Mouse (Mus musculus) stomach, embryonic 16.5 days (tissue): ENCODE results near the gene Eef2. TPM values are rescaled to one million over a fixed set of nuclear protein-coding genes. Genes with fewer than 3 reads are reported as not detected.

Experiments used
- ATAC-seq: fragments of 200-750 bp; cut with Nextera tagmentation; 2 replicates; pipeline ENCODE4 v1.8.0; 2017; ENCODE audit warnings: moderate number of reproducible peaks, moderate TSS enrichment; ENCODE audit not compliant: insufficient read depth, low FRiP score
- H3K27ac ChIP-seq: fragments of 300-500 bp; sonication (generic); 2 replicates; pipeline ENCODE4 v1.5.1; 2014; ENCODE audit warnings: low read length
- H3K27me3 ChIP-seq: fragments of 300-500 bp; sonication (generic); 2 replicates; pipeline ENCODE4 v1.6.1; 2014; ENCODE audit warnings: low read length, control low read depth, mixed read lengths; ENCODE audit not compliant: control insufficient read depth, insufficient read depth
- H3K36me3 ChIP-seq: fragments of 300-500 bp; sonication (generic); 2 replicates; pipeline ENCODE4 v1.6.1; 2014; ENCODE audit warnings: low read length; ENCODE audit not compliant: control insufficient read depth, insufficient read depth
- H3K4me1 ChIP-seq: fragments of 300-500 bp; sonication (generic); 2 replicates; pipeline ENCODE4 v1.6.1; 2014; ENCODE audit warnings: low read length, control low read depth, mixed read lengths; ENCODE audit not compliant: control insufficient read depth, insufficient read depth
- H3K4me2 ChIP-seq: fragments of 300-500 bp; sonication (generic); 2 replicates; pipeline ENCODE4 v1.6.1; 2014; ENCODE audit warnings: low read depth, low read length, mixed read lengths
- H3K4me3 ChIP-seq: fragments of 300-500 bp; sonication (generic); replicated peaks from 2 replicates; pipeline ENCODE4 v1.5.1; 2014; ENCODE audit warnings: mild to moderate bottlenecking, low read length
- H3K9ac ChIP-seq: fragments of 300-500 bp; sonication (generic); 2 replicates; pipeline ENCODE4 v1.6.1; 2014; ENCODE audit warnings: low read length
- H3K9me3 ChIP-seq: fragments of 300-500 bp; sonication (generic); replicated peaks from 2 replicates; pipeline ENCODE4 v1.6.1; 2016; ENCODE audit warnings: low read length, control low read depth; ENCODE audit not compliant: control insufficient read depth
- WGBS: fragments of 180-500 bp; shearing (Covaris S2); extraction: QIAGEN DNeasy Blood & Tissue Kit; methylation state at CpG from one replicate; pipeline ENCODE4 v1.1.7; 2014; 5-methylcytosine and 5-hydroxymethylcytosine counted together
- polyA plus RNA-seq: library from polyadenylated mRNA; unstranded; fragments of >200 nt; fragmentation: Nextera tagmentation; extraction: Ambion mirVana; gene quantifications from 2 replicates; pipeline ENCODE4 v1.2.1, GENCODE M21; 2015

The Eef2 gene
- polyA plus RNA-seq, 1 experiment from 2014 or later: 533 TPM

DNA sequence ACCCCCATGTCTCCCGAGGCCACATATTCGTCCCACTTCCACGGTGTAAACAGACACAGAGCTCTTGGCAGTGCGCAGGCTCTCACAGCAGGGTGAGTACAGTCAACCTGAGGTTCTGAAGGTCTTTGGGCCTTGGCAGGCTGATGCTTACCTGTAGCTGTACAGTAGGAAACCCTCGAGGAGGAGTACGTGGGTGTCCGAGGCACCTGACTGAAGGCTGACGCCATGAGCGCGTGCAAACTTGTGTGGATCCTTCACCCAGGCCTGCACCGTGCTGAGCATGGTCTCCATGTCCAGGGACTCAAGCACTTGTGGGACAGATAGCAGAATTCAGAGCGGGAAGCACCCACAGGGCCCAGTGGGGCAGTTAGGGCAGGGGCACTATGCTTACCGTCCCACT lies 23.7 kb downstream of the Eef2 start:
- Histone ChIP-seq H3K27ac (no peak overlapping the region), H3K4me3 (no peak overlapping the region), H3K4me1 (peaks cover 6% of the 10 kb centered on the region; the same call in 1 of the 2 replicates), H3K27me3 (peaks cover 11% of the 10 kb centered on the region), H3K9ac (no peak overlapping the region), H3K9me3 (no peaks in the 10 kb centered on the region), H3K36me3 (no peaks in the 10 kb centered on the region), H3K4me2 (no peak overlapping the region)
- no peak for ATAC-seq
- WGBS: 82% methylated on average over 13 of the region's 13 CpGs

DNA sequence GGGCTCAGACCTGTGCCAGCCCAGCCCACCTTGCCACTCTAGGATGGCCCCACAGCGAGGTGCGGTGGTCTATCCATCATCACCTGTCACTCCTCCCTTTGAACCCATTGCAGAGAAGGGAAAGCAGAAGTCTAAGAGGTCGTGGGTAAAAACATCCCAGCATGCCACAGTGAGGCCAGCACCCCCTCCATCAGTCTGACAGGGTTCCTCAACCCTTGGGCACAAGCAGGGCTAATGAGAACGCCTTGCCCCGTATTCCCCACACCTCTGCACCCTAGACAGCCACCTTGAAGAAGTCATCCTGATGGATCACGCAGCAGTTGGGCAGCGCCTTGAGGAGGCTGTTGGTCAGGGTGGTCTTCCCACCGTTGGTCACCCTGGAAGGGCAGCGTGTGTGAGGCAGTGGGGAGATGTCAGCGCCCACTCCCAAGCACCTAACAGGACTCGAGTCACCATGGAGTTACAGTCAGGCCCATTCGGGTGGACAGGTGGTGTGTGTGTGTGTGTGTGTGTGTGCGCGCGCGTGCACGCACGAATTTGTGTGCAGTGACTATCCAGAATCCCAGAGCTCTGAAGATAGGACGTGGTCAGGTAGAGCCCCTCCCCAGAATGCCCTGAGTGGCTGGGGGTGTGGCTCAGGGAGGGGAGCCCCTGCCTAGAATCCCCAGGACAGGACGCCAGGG lies 24.3 kb downstream of the Eef2 start:
- H3K4me1 ChIP-seq: peaks cover 6% of the 10 kb centered on the region; the same call in 1 of the 2 replicates
- H3K27me3 ChIP-seq: peaks cover 7% of the 10 kb centered on the region; the same call in 1 of the 2 replicates
- H3K9ac ChIP-seq: no peak overlapping the region
- no peak overlapping the region for H3K27ac ChIP-seq
- H3K36me3 ChIP-seq: no peaks in the 10 kb centered on the region
- no peak for ATAC-seq
- no peak overlapping the region for H3K4me3 ChIP-seq
- no peak overlapping the region for H3K4me2 ChIP-seq
- WGBS: 71% methylated on average over 20 of the region's 20 CpGs
- no peaks in the 10 kb centered on the region for H3K9me3 ChIP-seq

DNA sequence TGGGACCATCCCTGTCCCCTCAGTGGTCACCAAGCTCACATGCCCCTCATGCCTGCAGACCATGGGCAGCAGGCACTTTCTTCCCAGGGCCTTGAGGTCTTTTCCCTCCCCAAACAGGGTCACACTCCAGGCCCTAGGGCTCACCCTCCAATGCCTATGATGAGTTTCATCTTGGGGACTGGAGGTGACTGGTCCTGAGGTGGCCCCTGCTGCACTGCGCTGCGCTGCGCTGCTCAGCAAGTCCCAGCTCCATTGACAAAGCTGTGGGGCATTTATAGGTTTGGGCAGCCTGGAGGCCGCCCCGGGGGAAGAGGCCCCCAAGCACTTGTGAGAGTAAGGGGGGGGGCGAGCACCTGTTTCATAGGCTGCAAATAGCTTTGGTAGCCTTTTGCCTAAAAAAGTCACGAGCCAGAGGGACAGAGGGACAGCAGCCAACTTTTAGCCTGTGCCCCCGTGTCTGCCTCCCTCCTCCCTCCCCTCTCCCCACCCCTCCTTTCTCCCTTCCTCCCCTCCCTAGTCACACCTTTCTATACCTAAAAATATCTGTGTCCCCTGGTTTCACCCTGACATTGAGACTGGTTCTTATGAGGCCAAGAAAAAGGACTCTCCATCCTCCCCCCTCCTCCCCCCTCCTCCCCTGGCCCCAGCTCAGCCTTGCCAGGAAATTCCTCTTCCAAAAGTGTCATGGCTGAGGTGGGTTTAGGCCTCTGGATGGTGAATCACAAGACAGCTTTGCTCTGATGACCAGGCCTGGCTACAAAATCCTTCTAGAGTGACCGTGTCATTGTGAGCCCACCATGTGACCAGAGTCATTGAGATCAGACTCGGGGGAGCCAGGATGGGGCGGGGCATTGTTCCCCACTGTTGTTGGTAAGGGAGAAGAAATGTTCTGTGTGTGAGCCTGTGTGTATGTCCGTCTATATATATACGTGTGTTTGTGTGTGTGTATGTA lies 25.7 kb downstream of the Eef2 start, which contains the start of gene Nmrk2:
TSS of gene Nmrk2 (minus strand) at position 245 of the 952 bp plus-strand sequence.
- Histone ChIP-seq H3K4me2 (no peak within 1 kb of the TSS), H3K9ac (no peak within 1 kb of the TSS), H3K9me3 (no peaks in the 10 kb centered on the region), H3K27me3 (peaks cover 7% of the 10 kb centered on the region; the same call in 1 of the 2 replicates), H3K4me1 (0 out of 2 replicates have a peak, but pooled peaks cover 6% of the 10 kb centered on the region), H3K36me3 (no peaks in the 10 kb centered on the region), H3K4me3 (no peak within 1 kb of the TSS), H3K27ac (no peak within 1 kb of the TSS)
- WGBS: 62% methylated on average over 13 of the region's 13 CpGs
- ATAC-seq: no peak

DNA sequence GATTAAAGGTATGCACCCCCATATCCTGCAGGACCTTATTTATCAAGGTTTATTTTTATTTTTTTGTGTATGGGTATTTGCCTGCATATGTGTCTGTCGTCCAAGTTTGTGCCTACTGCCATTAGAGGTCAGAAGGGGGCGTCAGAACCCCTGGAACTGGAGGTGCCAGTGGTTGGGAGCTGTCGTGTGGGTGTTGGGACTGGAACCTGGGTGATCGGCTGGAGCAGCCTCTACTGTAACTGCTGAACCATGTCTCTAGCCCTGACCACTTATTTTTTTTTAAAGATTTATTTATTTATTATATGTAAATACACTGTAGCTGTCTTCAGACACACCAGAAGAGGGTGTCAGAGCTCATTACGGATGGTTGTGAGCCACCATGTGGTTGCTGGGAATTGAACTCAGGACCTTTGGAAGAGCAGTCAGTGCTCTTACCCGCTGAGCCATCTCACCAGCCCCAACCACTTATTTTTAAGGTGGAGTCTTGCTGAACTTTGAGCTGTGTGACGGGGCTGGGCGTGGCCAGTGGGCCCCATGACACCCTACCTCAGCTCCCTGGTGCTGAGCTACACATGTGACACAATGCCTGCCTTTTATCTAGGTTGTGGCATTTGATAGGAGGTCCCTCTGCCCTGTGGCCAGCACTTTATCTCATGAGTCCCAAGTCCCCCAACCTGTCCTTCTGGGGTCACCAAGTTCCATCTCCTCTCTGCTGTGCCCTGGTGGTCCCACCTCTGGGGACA lies 26.7 kb downstream of the Eef2 start:
- H3K27me3 ChIP-seq: peaks cover 7% of the 10 kb centered on the region; the same call in 1 of the 2 replicates
- 62% methylated on average over 8 of the region's 8 CpGs for WGBS
- H3K4me3 ChIP-seq: no peak overlapping the region
- H3K27ac ChIP-seq: no peak overlapping the region
- H3K9ac ChIP-seq: no peak overlapping the region
- ATAC-seq: peak; percentile 57; the same call in 1 of the 2 replicates
- no peaks in the 10 kb centered on the region for H3K36me3 ChIP-seq
- H3K4me1 ChIP-seq: 0 out of 2 replicates have a peak, but pooled peaks cover 6% of the 10 kb centered on the region
- no peak overlapping the region for H3K4me2 ChIP-seq
- H3K9me3 ChIP-seq: no peaks in the 10 kb centered on the region

DNA sequence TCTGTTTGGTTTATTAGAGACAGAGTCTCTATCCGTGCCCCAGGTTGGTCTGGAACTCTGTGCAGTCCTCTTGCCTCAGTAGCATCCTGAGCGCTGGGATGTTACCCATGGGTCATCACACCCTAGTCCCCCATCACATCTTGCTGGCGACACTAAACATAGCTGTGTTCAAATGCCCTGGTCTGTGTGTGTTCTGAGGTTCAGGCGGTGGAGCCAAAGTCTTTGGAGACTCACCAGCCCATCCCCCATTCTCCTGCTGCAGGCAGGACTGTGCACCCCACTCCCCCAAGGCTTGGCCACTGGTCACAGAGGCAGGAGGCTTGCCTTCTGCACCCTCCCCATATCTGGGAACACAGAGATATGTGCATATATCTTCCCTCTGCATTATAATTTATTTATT lies 27.7 kb downstream of the Eef2 start:
- peaks cover 2% of the 10 kb centered on the region; the same call in 1 of the 2 replicates for H3K27me3 ChIP-seq
- H3K4me3 ChIP-seq: no peak overlapping the region
- H3K4me2 ChIP-seq: no peak overlapping the region
- H3K9me3 ChIP-seq: no peaks in the 10 kb centered on the region
- H3K4me1 ChIP-seq: 0 out of 2 replicates have a peak, but pooled peaks cover 6% of the 10 kb centered on the region
- ATAC-seq: no peak
- WGBS: 66% methylated on average over 4 of the region's 4 CpGs
- H3K27ac ChIP-seq: no peak overlapping the region
- H3K9ac ChIP-seq: no peak overlapping the region
- H3K36me3 ChIP-seq: no peaks in the 10 kb centered on the region

DNA sequence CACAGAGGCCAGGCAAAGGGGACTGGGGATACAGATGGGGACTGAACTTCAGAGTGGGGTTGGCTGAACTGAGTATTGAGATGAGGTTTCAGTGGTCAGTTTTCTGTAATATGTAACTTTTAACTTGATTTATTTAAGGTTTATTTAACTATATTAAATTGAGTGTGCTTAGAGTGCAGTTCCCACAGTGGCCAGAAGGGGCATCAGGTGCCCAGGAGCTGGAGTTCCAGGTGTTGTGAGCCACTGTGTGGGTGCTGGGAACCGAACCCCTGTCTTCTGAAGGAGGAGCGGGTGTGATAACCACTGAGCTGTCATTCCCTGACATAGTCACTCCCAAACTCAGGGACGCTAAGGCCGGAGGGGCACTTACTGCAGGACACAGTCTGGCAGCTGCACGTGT lies 33.7 kb downstream of the Eef2 start:
- H3K4me3 ChIP-seq: no peak overlapping the region

DNA sequence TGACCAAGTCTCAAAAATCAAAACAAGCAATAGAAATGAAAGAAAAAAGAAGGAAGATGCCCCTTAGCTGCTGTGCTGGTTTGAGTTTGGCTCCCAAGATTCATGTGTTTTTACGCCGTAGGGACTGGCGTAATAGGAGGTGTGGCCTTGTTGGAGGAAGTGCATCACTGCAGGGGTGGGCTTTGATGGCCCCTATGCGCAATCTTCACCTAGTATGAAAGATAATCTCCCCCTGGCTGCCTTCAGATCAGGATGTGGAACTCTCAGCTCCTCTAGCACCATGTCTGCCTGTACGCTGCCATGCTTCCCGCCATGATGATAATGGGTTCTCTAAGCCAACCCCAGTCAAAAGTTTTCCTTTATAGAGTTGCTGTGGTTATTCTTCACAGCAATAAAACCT lies 39.8 kb downstream of the Eef2 start:
- H3K36me3 ChIP-seq: no peaks in the 10 kb centered on the region
- no peak overlapping the region for H3K4me2 ChIP-seq
- H3K27me3 ChIP-seq: no peaks in the 10 kb centered on the region
- ATAC-seq: no peak
- H3K27ac ChIP-seq: no peak overlapping the region
- H3K4me3 ChIP-seq: no peak overlapping the region
- no peaks in the 10 kb centered on the region for H3K9me3 ChIP-seq
- H3K9ac ChIP-seq: no peak overlapping the region
- WGBS: 89% methylated on average over 6 of the region's 6 CpGs
- no peaks in the 10 kb centered on the region for H3K4me1 ChIP-seq

More for the DNA sequence above, 33.7 kb downstream of the Eef2 start:
- WGBS: 92% methylated on average over 5 of the region's 5 CpGs
- Histone ChIP-seq H3K36me3 (no peaks in the 10 kb centered on the region), H3K4me2 (no peak overlapping the region), H3K27me3 (no peaks in the 10 kb centered on the region), H3K9me3 (no peaks in the 10 kb centered on the region), H3K9ac (no peak overlapping the region), H3K4me1 (no peaks in the 10 kb centered on the region), H3K27ac (no peak overlapping the region)
- no peak for ATAC-seq

DNA sequence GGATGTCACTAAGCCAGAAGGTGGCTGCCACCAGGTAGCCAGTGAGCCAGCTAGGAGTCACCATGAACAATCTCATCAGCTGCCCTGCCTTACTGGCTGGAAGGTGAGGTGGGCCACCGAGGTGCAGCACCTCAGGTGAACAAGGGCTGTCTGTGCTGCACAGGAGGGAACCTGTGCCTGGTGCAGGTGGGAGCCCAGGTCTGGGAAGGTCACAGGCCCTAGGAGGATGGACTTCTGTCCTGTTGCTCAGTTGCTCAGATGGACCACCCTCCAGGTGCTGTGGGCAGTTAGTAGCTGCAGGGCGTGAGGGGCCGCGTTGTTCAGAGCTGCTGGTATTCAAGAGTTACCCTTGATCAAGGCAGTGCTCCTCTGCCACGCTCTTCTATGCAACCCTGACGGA lies 40.4 kb downstream of the Eef2 start:
- H3K9me3 ChIP-seq: no peaks in the 10 kb centered on the region
- no peak overlapping the region for H3K4me2 ChIP-seq
- H3K27me3 ChIP-seq: no peaks in the 10 kb centered on the region
- ATAC-seq: no peak
- 79% methylated on average over 6 of the region's 6 CpGs for WGBS
- no peaks in the 10 kb centered on the region for H3K36me3 ChIP-seq
- H3K27ac ChIP-seq: no peak overlapping the region
- H3K4me1 ChIP-seq: no peaks in the 10 kb centered on the region
- no peak overlapping the region for H3K4me3 ChIP-seq
- H3K9ac ChIP-seq: no peak overlapping the region
